Mouse (Mus musculus) stomach, postnatal 0 days (tissue): ENCODE results near the gene Tgfb1. TPM values are rescaled to one million over a fixed set of nuclear protein-coding genes. Genes with fewer than 3 reads are reported as not detected.

Experiments
- ATAC-seq: fragments of 200-750 bp; cut with Nextera tagmentation; 2 replicates; pipeline ENCODE4 v1.8.0; 2017; ENCODE audit not compliant: low FRiP score, low TSS enrichment
- DNase-seq: peaks from one replicate; pipeline ENCODE4 v3.0.0-alpha.2; 2016; ENCODE audit warnings: low spot score
- H3K27ac ChIP-seq: fragments of 300-500 bp; sonication (generic); replicated peaks from 2 replicates; pipeline ENCODE4 v1.5.1; 2014; ENCODE audit warnings: mild to moderate bottlenecking, control low read depth
- H3K27me3 ChIP-seq: fragments of 300-500 bp; sonication (generic); 2 replicates; pipeline ENCODE4 v1.6.1; 2014; ENCODE audit warnings: low read length; ENCODE audit not compliant: control insufficient read depth, insufficient read depth
- H3K36me3 ChIP-seq: fragments of 300-500 bp; sonication (generic); 2 replicates; pipeline ENCODE4 v1.6.1; 2014; ENCODE audit warnings: low read length, mixed read lengths; ENCODE audit not compliant: control insufficient read depth, insufficient read depth
- H3K4me1 ChIP-seq: fragments of 300-500 bp; sonication (generic); replicated peaks from 2 replicates; pipeline ENCODE4 v1.6.1; 2014; ENCODE audit warnings: antibody characterized with exemption; ENCODE audit not compliant: control insufficient read depth, insufficient read depth
- H3K4me2 ChIP-seq: fragments of 300-500 bp; sonication (generic); replicated peaks from 2 replicates; pipeline ENCODE4 v1.6.1; 2014; ENCODE audit warnings: low read depth, mild to moderate bottlenecking, control low read depth, moderate library complexity
- H3K4me3 ChIP-seq: fragments of 300-500 bp; sonication (generic); 2 replicates; pipeline ENCODE4 v1.5.1; 2014; ENCODE audit warnings: low read depth, low read length, control low read depth
- H3K9ac ChIP-seq: fragments of 300-500 bp; sonication (generic); 2 replicates; pipeline ENCODE4 v1.6.1; 2014; ENCODE audit warnings: mild to moderate bottlenecking, low read length, control low read depth, mixed read lengths
- H3K9me3 ChIP-seq: fragments of 300-500 bp; sonication (generic); 2 replicates; pipeline ENCODE4 v1.6.1; 2016; ENCODE audit warnings: low read length; ENCODE audit not compliant: control insufficient read depth
- CTCF ChIP-seq: IDR thresholded peaks from 2 replicates; pipeline ENCODE4 v1.5.1; 2016; ENCODE audit warnings: antibody characterized with exemption, low read depth, mild to moderate bottlenecking, moderate library complexity
- EP300 ChIP-seq: optimal IDR thresholded peaks from 2 replicates; pipeline ENCODE3; 2016; ENCODE audit warnings: antibody characterized with exemption
- WGBS: fragments of 180-500 bp; shearing (Covaris S2); extraction: QIAGEN DNeasy Blood & Tissue Kit; methylation state at CpG from one replicate; pipeline ENCODE4 v1.1.7; 2014; 5-methylcytosine and 5-hydroxymethylcytosine counted together
- polyA plus RNA-seq: library from polyadenylated mRNA; unstranded; fragments of >200 nt; fragmentation: Nextera tagmentation; extraction: Ambion mirVana; gene quantifications from 2 replicates; pipeline ENCODE4 v1.2.1, GENCODE M21; 2015

Tgfb1 gene
- polyA plus RNA-seq, 1 experiment from 2014 or later, result 1.6 TPM

- Histone ChIP-seq H3K4me2 (no peak overlapping the region), H3K4me1 (peaks cover 10% of the 10 kb centered on the region), H3K27ac (peak overlapping the region; percentile 0), H3K9me3 (no peaks in the 10 kb centered on the region), H3K27me3 (no peaks in the 10 kb centered on the region), H3K36me3 (no peaks in the 10 kb centered on the region), H3K9ac (no peak overlapping the region), H3K4me3 (no peak overlapping the region)
- no peak for DNase-seq
- no peak for ATAC-seq
- no peak for TF ChIP-seq CTCF
- TF ChIP-seq EP300, result no peak
- WGBS, result 35% methylated on average over 7 of the region's 7 CpGs
Measured at GRCm38 (mm10) chr7:25706578-25707170, 19.9 kb downstream of the Tgfb1 start.

GRCm38 (mm10) chr7:25707581-25708292, 20.9 kb downstream of the Tgfb1 start:
- H3K9ac ChIP-seq, result no peak overlapping the region
- peaks cover 10% of the 10 kb centered on the region for H3K4me1 ChIP-seq
- H3K36me3 ChIP-seq, result 0 out of 2 replicates have a peak, but pooled peaks cover 2% of the 10 kb centered on the region
- no peaks in the 10 kb centered on the region for H3K27me3 ChIP-seq
- no peak for ATAC-seq
- no peak overlapping the region for H3K4me3 ChIP-seq
- H3K27ac ChIP-seq, result peak overlapping the region; percentile 0
- DNase-seq, result no peak
- WGBS, result 45% methylated on average over 15 of the region's 15 CpGs
- H3K4me2 ChIP-seq, result no peak overlapping the region
- H3K9me3 ChIP-seq, result no peaks in the 10 kb centered on the region
- no peak for TF ChIP-seq EP300
- no peak for TF ChIP-seq CTCF

GRCm38 (mm10) chr7:25709961-25710360, 23.2 kb downstream of the Tgfb1 start:
- H3K9me3 ChIP-seq, result no peaks in the 10 kb centered on the region
- peaks cover 10% of the 10 kb centered on the region for H3K4me1 ChIP-seq
- ATAC-seq (no peak), DNase-seq (peak; percentile 49)
- peak overlapping the region; percentile 27; the same call in 1 of the 2 replicates for H3K9ac ChIP-seq
- H3K27me3 ChIP-seq, result no peaks in the 10 kb centered on the region
- H3K4me3 ChIP-seq, result no peak overlapping the region
- no peak overlapping the region for H3K27ac ChIP-seq
- H3K36me3 ChIP-seq, result peaks cover 20% of the 10 kb centered on the region
- TF ChIP-seq EP300 (no peak), CTCF (no peak)
- H3K4me2 ChIP-seq, result peak overlapping the region; percentile 5; the same call in 1 of the 2 replicates
- 19% methylated on average over 12 of the region's 12 CpGs for WGBS

GRCm38 (mm10) chr7:25710519-25711130, 23.8 kb downstream of the Tgfb1 start:
- no peaks in the 10 kb centered on the region for H3K9me3 ChIP-seq
- H3K9ac ChIP-seq, result peak overlapping the region; percentile 27; the same call in 1 of the 2 replicates
- DNase-seq (no peak), ATAC-seq (peak; percentile 21; the same call in 1 of the 2 replicates)
- peaks cover 6% of the 10 kb centered on the region for H3K4me1 ChIP-seq
- 0 out of 2 replicates have a peak overlapping the region, but pooled peaks have one; percentile 18 for H3K27ac ChIP-seq
- no peak for TF ChIP-seq CTCF
- no peak for TF ChIP-seq EP300
- WGBS, result 23% methylated on average over 6 of the region's 7 CpGs
- H3K4me2 ChIP-seq, result no peak overlapping the region; the same call in 1 of the 2 replicates
- H3K36me3 ChIP-seq, result peaks cover 20% of the 10 kb centered on the region
- no peaks in the 10 kb centered on the region for H3K27me3 ChIP-seq
- no peak overlapping the region for H3K4me3 ChIP-seq

GRCm38 (mm10) chr7:25711165-25711564, 24.4 kb downstream of the Tgfb1 start:
- 65% methylated on average over 5 of the region's 5 CpGs for WGBS
- H3K36me3 ChIP-seq, result peaks cover 23% of the 10 kb centered on the region
- no peaks in the 10 kb centered on the region for H3K27me3 ChIP-seq
- no peak overlapping the region for H3K4me3 ChIP-seq
- H3K27ac ChIP-seq, result no peak overlapping the region
- no peak for ATAC-seq
- no peak for DNase-seq
- TF ChIP-seq EP300, result no peak
- no peak for TF ChIP-seq CTCF
- H3K4me1 ChIP-seq, result peaks cover 6% of the 10 kb centered on the region
- H3K9me3 ChIP-seq, result no peaks in the 10 kb centered on the region
- no peak overlapping the region for H3K4me2 ChIP-seq
- H3K9ac ChIP-seq, result no peak overlapping the region; the same call in 1 of the 2 replicates
